Mouse (Mus musculus) kidney, adult 2 months (tissue): Measurements from ENCODE around the gene Grap2. TPM values are rescaled to one million over a fixed set of nuclear protein-coding genes. Genes with fewer than 3 reads are reported as not detected.
A peak's percentile ranks its signal among the peaks of the same experiment; 100 is the strongest.

Source experiments
- DNase-seq: peaks from one replicate; pipeline ENCODE4 v3.0.0; 2021
- H3K27ac ChIP-seq: fragments of 200-500 bp; 2 replicates; pipeline ENCODE4 v1.5.1; 2012; ENCODE audit warnings: low read depth, low read length, control low read depth, inconsistent platforms; ENCODE audit not compliant: insufficient read depth
- H3K27me3 ChIP-seq: fragments of 200-500 bp; replicated peaks from 2 replicates; pipeline ENCODE4 v1.6.1; 2012; ENCODE audit warnings: mild to moderate bottlenecking, moderate library complexity, low read length, inconsistent platforms; ENCODE audit not compliant: control insufficient read depth, insufficient read depth
- H3K36me3 ChIP-seq: fragments of 200-500 bp; 2 replicates; pipeline ENCODE4 v1.6.1; 2012; ENCODE audit warnings: mild to moderate bottlenecking, moderate library complexity, low read length, inconsistent platforms; ENCODE audit not compliant: control insufficient read depth, insufficient read depth
- H3K4me1 ChIP-seq: fragments of 200-500 bp; 2 replicates; pipeline ENCODE4 v1.6.1; 2011; ENCODE audit warnings: low read length; ENCODE audit not compliant: control insufficient read depth, insufficient read depth
- H3K4me3 ChIP-seq: fragments of 200-500 bp; 2 replicates; pipeline ENCODE4 v1.5.1; 2011; ENCODE audit warnings: mild to moderate bottlenecking, low read depth, low read length, control low read depth; ENCODE audit not compliant: insufficient read depth
- CTCF ChIP-seq: fragments of 200-500 bp; conservative IDR thresholded peaks from 2 replicates; pipeline ENCODE4 v1.5.1; 2011; ENCODE audit warnings: low read depth, mild to moderate bottlenecking, control low read depth, low read length, moderate library complexity, mixed read lengths; ENCODE audit not compliant: insufficient read depth, insufficient read length
- POLR2A ChIP-seq: fragments of 200-500 bp; IDR thresholded peaks from one replicate; pipeline ENCODE4 v1.6.1; 2011; ENCODE audit warnings: low read depth, low read length, control low read depth
- WGBS: fragments of 180-500 bp; shearing (Covaris S2); methylation state at CpG from one replicate; pipeline ENCODE4 v1.1.7; 2018; 5-methylcytosine and 5-hydroxymethylcytosine counted together
- polyA plus RNA-seq: library from polyadenylated mRNA; depleted of rRNA; stranded (reverse); fragments of >200 nt; gene quantifications from 2 replicates; pipeline ENCODE4 v1.2.3, GENCODE M21; 2012

Grap2 gene
- polyA plus RNA-seq, 1 experiment: 2.5 TPM

- Histone ChIP-seq H3K27me3 (no peaks in the 10 kb centered on the region; the same call in 1 of the 2 replicates), H3K4me3 (no peak overlapping the region), H3K36me3 (no peaks in the 10 kb centered on the region), H3K27ac (no peak overlapping the region), H3K4me1 (no peaks in the 10 kb centered on the region)
- 87% methylated on average over 7 of the region's 7 CpGs for WGBS
- DNase-seq: no peak
- no peak for TF ChIP-seq POLR2A
- no peak for TF ChIP-seq CTCF
Measured at GRCm38 (mm10) chr15:80538671-80539340, 33.6 kb upstream of the Grap2 start.

DNA sequence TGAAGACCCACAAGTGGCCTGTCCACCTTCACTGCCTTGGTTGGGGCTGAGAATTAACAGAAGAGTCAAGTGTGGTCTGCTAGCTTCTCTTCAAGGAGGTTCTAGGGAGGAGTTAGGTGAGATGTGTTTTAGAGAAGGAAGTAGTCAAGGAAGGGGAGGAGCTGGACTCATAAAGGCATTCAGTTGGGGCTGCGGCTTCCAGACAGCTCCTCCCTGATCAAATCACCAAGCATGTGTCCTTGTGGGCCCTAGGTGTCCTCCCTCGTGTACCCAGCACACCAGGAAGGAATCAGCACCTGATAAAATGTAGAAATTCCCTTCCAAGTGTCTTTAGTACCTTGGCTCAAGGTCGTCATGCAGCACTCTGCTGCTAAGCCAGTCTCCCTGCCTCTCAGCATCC lies 28.3 kb upstream of the Grap2 start:
- no peak overlapping the region for H3K4me3 ChIP-seq
- H3K36me3 ChIP-seq: no peaks in the 10 kb centered on the region
- WGBS: 59% methylated on average over 3 of the region's 3 CpGs
- no peak for DNase-seq
- no peaks in the 10 kb centered on the region for H3K4me1 ChIP-seq
- H3K27me3 ChIP-seq: no peaks in the 10 kb centered on the region
- TF ChIP-seq CTCF (no peak), POLR2A (no peak)
- no peak overlapping the region for H3K27ac ChIP-seq

DNA sequence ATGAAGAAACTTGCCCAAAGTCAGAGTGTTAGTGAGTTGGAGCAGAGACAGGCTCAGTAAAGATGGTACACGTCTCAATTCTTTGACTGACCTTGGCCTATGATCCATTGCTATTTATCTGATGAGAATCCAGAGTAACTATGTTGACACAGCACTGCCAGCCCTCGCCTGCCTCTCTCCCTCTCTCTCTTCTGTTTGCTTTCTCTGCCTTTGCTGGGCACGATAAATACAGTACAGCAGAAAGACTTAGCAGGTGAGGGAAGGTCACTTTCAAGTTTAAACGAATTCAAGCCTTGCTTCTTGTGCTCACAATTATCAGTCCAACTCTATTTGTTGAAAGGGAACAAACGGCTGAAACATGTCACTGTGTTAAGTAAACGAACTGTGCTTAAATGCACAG lies 27.0 kb upstream of the Grap2 start:
- DNase-seq: no peak

DNA sequence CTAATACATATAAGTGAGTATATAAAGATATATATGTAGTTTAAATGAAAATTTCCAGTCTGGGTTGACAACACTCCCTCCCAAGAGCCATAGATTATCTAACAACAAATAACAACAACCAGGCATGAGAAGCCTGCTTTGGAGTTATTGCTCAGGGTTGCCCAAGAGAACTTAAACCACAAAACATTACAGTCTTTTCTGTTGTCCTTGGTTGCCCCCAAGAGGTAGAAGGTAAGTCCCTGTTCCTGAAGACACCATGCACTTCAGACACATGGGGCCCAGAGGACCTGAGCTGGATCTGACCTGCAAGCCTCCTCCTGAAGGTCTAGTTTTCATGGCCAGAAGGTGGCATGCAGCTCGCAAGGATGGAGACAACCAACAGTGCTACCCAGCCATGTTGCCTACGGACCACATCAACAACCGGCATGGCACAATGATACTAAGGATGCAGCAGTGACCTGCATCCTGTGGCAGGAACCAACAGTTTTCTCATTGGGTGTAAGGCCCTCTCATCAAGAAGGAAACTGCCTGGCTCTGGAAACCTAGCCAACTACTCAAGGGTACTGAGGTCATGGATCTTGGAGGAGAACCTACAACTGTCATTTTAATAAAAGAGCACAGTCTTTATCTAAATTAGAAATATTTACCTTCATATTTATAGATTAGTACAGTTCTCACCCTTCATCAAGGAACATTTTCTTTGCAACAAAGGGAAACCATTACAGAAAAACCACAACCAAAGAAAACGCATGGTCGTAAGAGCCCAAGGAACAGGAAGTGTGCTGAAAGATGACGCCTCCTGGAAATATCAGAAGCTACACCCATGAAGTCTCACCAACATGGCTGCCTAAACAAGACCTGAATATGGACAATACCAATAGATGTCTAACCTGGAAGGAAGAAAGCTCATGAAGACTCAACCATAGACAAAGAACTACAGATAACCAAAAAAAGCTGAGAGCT lies 17.3 kb upstream of the Grap2 start:
- Histone ChIP-seq H3K36me3 (no peaks in the 10 kb centered on the region), H3K4me3 (no peak overlapping the region), H3K27me3 (no peaks in the 10 kb centered on the region), H3K4me1 (no peaks in the 10 kb centered on the region), H3K27ac (no peak overlapping the region)
- 89% methylated on average over 6 of the region's 6 CpGs for WGBS
- no peak for DNase-seq
- TF ChIP-seq POLR2A (no peak), CTCF (no peak)

More for the DNA sequence above, 27.0 kb upstream of the Grap2 start:
- 63% methylated on average over 6 of the region's 6 CpGs for WGBS
- Histone ChIP-seq H3K27ac (no peak overlapping the region), H3K36me3 (no peaks in the 10 kb centered on the region), H3K4me3 (no peak overlapping the region), H3K4me1 (no peaks in the 10 kb centered on the region), H3K27me3 (no peaks in the 10 kb centered on the region)
- no peak for TF ChIP-seq CTCF
- TF ChIP-seq POLR2A: no peak

GRCm38 (mm10) chr15:80556021-80556420 lies 16.4 kb upstream of the Grap2 start:
- no peaks in the 10 kb centered on the region for H3K27me3 ChIP-seq
- TF ChIP-seq CTCF (no peak), POLR2A (no peak)
- H3K27ac ChIP-seq: no peak overlapping the region
- no peak overlapping the region for H3K4me3 ChIP-seq
- H3K4me1 ChIP-seq: no peaks in the 10 kb centered on the region
- 85% methylated on average over 2 of the region's 2 CpGs for WGBS
- H3K36me3 ChIP-seq: no peaks in the 10 kb centered on the region
- no peak for DNase-seq

- H3K27me3 ChIP-seq: no peaks in the 10 kb centered on the region
- no peaks in the 10 kb centered on the region for H3K36me3 ChIP-seq
- H3K4me1 ChIP-seq: no peaks in the 10 kb centered on the region
- DNase-seq: no peak
- WGBS: 74% methylated on average over 4 of the region's 4 CpGs
- H3K27ac ChIP-seq: no peak overlapping the region
- TF ChIP-seq POLR2A: no peak
- peak; percentile 38; the same call in 1 of the 2 replicates for TF ChIP-seq CTCF
- H3K4me3 ChIP-seq: no peak overlapping the region
Measured at GRCm38 (mm10) chr15:80557745-80558144, 14.6 kb upstream of the Grap2 start.

DNA sequence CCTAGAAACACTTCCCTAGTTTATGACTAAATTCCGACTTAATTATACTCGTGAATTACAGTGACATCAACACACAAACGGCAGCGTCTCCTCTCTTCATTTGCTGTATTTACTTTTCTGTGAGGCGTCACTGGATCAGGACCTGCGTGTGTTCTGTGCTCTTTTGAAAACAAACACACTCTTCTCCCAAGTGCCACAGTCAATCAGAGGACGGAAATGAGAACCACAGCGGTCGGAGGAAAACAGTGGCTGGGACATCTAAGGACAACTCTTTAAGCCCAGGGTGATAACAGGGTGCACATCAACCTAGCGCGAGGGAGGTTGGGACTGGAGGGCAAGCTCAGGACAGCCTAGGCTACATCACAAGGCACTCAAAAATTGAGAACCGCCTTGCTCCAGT lies 12.9 kb upstream of the Grap2 start:
- H3K36me3 ChIP-seq: no peaks in the 10 kb centered on the region
- no peaks in the 10 kb centered on the region for H3K4me1 ChIP-seq
- TF ChIP-seq CTCF: no peak
- TF ChIP-seq POLR2A: no peak
- DNase-seq: peak; percentile 7
- 28% methylated on average over 12 of the region's 12 CpGs for WGBS
- no peak overlapping the region for H3K4me3 ChIP-seq
- H3K27me3 ChIP-seq: no peaks in the 10 kb centered on the region
- no peak overlapping the region for H3K27ac ChIP-seq
